Mouse (Mus musculus): ENCODE data around the gene Fam20a.

- TF ChIP-seq GATA1 (IDR thresholded peaks at IDR 0.05; ENCODE audit: borderline replicate concordance, low read length), result no peak
- TF ChIP-seq FLI1 (IDR thresholded peaks at IDR 0.05; ENCODE audit: low read length), result no peak
Measured at GRCm38 (mm10) chr11:109719399-109719798, 2.7 kb downstream of the Fam20a start.
